10 mouse cellular contexts compared by ENCODE assay signal in the genomic region with DNA sequence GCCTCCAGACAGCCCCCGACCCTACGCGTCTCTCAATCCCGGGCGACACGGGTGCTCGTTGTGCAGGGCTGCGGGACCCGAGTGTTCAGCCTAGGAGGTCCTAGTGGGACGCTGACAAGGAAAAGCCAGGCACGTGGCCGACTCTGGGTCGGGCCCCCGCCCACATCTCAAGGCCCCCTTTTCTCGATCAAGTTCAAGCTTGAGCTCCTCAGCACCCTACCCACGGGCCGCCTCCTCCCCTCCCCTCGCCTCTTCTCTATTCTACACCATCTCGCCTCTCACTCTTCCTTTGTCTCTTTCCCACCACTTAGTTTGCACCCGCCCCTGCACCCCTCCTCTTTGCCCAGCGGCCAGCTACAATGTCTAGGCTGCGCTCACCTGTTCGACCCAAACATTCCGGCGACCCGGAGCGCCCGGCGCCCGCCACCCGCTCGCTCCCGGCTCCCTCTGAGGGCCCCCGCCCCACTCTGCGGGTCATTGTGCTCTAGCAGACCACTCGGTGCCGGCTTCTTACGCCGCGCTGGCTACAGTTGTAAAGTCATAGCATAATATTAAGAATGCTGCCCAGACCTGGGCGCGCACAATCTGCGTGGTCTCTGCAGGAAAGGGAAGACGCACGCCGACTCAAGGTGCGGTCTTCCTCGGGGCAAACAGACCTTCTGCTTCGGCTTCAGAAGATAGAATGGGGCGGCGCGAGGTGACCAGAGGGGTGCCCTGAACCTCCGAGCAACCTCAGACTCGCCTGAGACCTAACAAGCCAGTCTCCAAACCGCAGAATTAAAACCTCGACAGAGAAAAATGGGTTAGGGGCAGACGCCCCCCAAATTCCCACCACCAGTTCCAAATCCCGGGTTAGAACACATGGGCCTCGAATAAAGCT. TPM values are rescaled to one million over a fixed set of nuclear protein-coding genes. Genes with fewer than 3 reads are reported as not detected.
DNase-seq lines count a peak whose midpoint lies in the region; ATAC-seq and TF ChIP-seq lines count a peak whose summit lies in the region.
"Had no signal": no experiment of that assay in that cellular context is flagged by ENCODE, and none has a peak within 500 bp of the region (broad histone marks: within the 10 kb centered on the region; RNA-seq: fewer than 3 reads in every experiment).

No protein-coding gene starts in this region.

- H3K4me2 ChIP-seq in forebrain, embryonic 12.5 days: peak overlapping the region; percentile 85
- H3K4me2 ChIP-seq in kidney, embryonic 14.5 days (replicated peaks; ENCODE audit: low read depth, low read length): peak overlapping the region; percentile 85
- peak overlapping the region; percentile 99 for H3K4me2 ChIP-seq in stomach, postnatal 0 days (replicated peaks; ENCODE audit: low read depth)

- POLR2A ChIA-PET in Patski (lab: Charles Lee): interaction anchor here (0.7 to 2.0 kb wide), 7 partner anchors 10 to 98 kb away, joined by 3 to 7 read pairs (median 4); no protein-coding TSS in a partner anchor

- CTCF ChIA-PET in Patski (lab: Charles Lee): interaction anchor here (0.7 to 1.8 kb wide), 7 partner anchors 24 to 141 kb away, joined by 3 to 6 read pairs (median 3); no protein-coding TSS in a partner anchor

- no peaks in the 10 kb centered on the region for H3K27me3 ChIP-seq in Patski
- H3K27me3 ChIP-seq in forebrain, embryonic 12.5 days: peaks cover 9% of the 10 kb centered on the region; the same call in 1 of the 2 replicates
- no peaks in the 10 kb centered on the region for H3K27me3 ChIP-seq in kidney, embryonic 14.5 days (ENCODE audit: control insufficient read depth, insufficient read depth, low read length)
- no peaks in the 10 kb centered on the region for H3K27me3 ChIP-seq in stomach, postnatal 0 days (ENCODE audit: control insufficient read depth, insufficient read depth, low read length)

- ATAC-seq in Patski: peak; percentile 11
- ATAC-seq in forebrain, embryonic 12.5 days (ENCODE audit: low FRiP score): peak; percentile 60
- peak; percentile 58 for ATAC-seq in kidney, embryonic 14.5 days (ENCODE audit: low FRiP score, low TSS enrichment)
- ATAC-seq in megakaryocyte-erythroid progenitor cell, adult 5-6 weeks (replicated peaks; ENCODE audit: low FRiP score, low TSS enrichment, poor library complexity, severe bottlenecking): 0 out of 2 replicates have a peak, but pooled peaks have one; percentile 14
- ATAC-seq in stomach, postnatal 0 days (ENCODE audit: low FRiP score, low TSS enrichment): no peak; the same call in 1 of the 2 replicates
- ATAC-seq in activated CD4-positive, CD25-positive, alpha-beta regulatory T cell, adult 4 months: no peak

- no peak for TF ChIP-seq CTCF in Patski (IDR thresholded peaks at IDR 0.05)
- TF ChIP-seq CTCF in stomach, postnatal 0 days (IDR thresholded peaks at IDR 0.05; ENCODE audit: low read depth): no peak

- H3K27ac ChIP-seq in forebrain, embryonic 12.5 days: peak overlapping the region; percentile 96
- H3K27ac ChIP-seq in kidney, embryonic 14.5 days (ENCODE audit: low read depth, low read length): peak overlapping the region; percentile 92
- H3K27ac ChIP-seq in stomach, postnatal 0 days (replicated peaks): peak overlapping the region; percentile 91

- no peak for TF ChIP-seq EP300 in stomach, postnatal 0 days (optimal IDR thresholded peaks at IDR 0.05)

- H3K4me3 ChIP-seq in forebrain, embryonic 12.5 days (replicated peaks): peak overlapping the region; percentile 88
- peak overlapping the region; percentile 93 for H3K4me3 ChIP-seq in kidney, embryonic 14.5 days (ENCODE audit: low read length)
- H3K4me3 ChIP-seq in stomach, postnatal 0 days (ENCODE audit: low read depth, low read length): peak overlapping the region; percentile 87

- H3K9me3 ChIP-seq in forebrain, embryonic 12.5 days: no peaks in the 10 kb centered on the region
- H3K9me3 ChIP-seq in kidney, embryonic 14.5 days (ENCODE audit: control insufficient read depth, low read length): no peaks in the 10 kb centered on the region
- no peaks in the 10 kb centered on the region for H3K9me3 ChIP-seq in stomach, postnatal 0 days (ENCODE audit: control insufficient read depth, low read length)

- under 1% methylated on average over 59 of the region's 59 CpGs for WGBS in forebrain, embryonic 12.5 days
- WGBS in kidney, embryonic 14.5 days: under 1% methylated on average over 59 of the region's 59 CpGs
- under 1% methylated on average over 59 of the region's 59 CpGs for WGBS in stomach, postnatal 0 days

- in situ Hi-C loops in Patski (cut with MboI; ENCODE audit: low pct_unique_long_range_greater_than_20kb): no loop called here

- no peaks in the 10 kb centered on the region for H3K36me3 ChIP-seq in forebrain, embryonic 12.5 days (replicated peaks)
- H3K36me3 ChIP-seq in kidney, embryonic 14.5 days (ENCODE audit: control insufficient read depth, insufficient read depth, low read length): no peaks in the 10 kb centered on the region
- H3K36me3 ChIP-seq in stomach, postnatal 0 days (ENCODE audit: control insufficient read depth, insufficient read depth, low read length): no peaks in the 10 kb centered on the region

- DNase-seq in kidney, adult 18-20 months: peak; percentile 49
- no peak for DNase-seq in kidney, adult 9 months
- DNase-seq in Patski (ENCODE audit: low read depth, low spot score): no peak
- DNase-seq in stomach, postnatal 0 days (ENCODE audit: low spot score): peak; percentile 45

- H3K4me1 ChIP-seq in forebrain, embryonic 12.5 days: peaks cover 46% of the 10 kb centered on the region
- H3K4me1 ChIP-seq in kidney, embryonic 14.5 days (ENCODE audit: control insufficient read depth, insufficient read depth, low read length): peaks cover 34% of the 10 kb centered on the region
- peaks cover 7% of the 10 kb centered on the region; the same call in 1 of the 2 replicates for H3K4me1 ChIP-seq in stomach, postnatal 0 days (replicated peaks; ENCODE audit: control insufficient read depth, insufficient read depth)

- H3K9ac ChIP-seq in forebrain, embryonic 12.5 days: peak overlapping the region; percentile 93
- peak overlapping the region; percentile 84 for H3K9ac ChIP-seq in kidney, embryonic 14.5 days (ENCODE audit: low read depth, low read length)
- peak overlapping the region; percentile 56 for H3K9ac ChIP-seq in stomach, postnatal 0 days (ENCODE audit: low read length)

RNA-seq across cellular contexts. Expression of gene 4930404H24Rik, which starts 47.2 kb away (rescaled TPM):
- polyA plus RNA-seq in Patski (2021): not detected
- polyA plus RNA-seq in forebrain, embryonic 12.5 days (2016; fragmentation: Nextera tagmentation; extraction: Ambion mirVana): not detected in 2 replicates
- not detected in 2 replicates for polyA plus RNA-seq in kidney, embryonic 14.5 days (2014; fragmentation: Nextera tagmentation; extraction: Ambion mirVana)
- not detected in 2 replicates for total RNA-seq in megakaryocyte-erythroid progenitor cell, adult 5-6 weeks (2014; fragmentation: Nextera tagmentation)
- not detected in 2 replicates for total RNA-seq in megakaryocyte-erythroid progenitor cell, adult 5-6 weeks (2017)
- not detected in 2 replicates for polyA plus RNA-seq in stomach, postnatal 0 days (2015; fragmentation: Nextera tagmentation; extraction: Ambion mirVana)
- polyA plus RNA-seq in activated CD4-positive, CD25-positive, alpha-beta regulatory T cell, adult 4 months (2017; shearing (Covaris generic)): not detected
- total RNA-seq: adrenal gland, adult 18-20 months; left cerebral cortex, postnatal 10 days had no signal

Comparison
In these comparisons a context has a peak if more than half of its experiments do, and no peak if none do; other contexts are left out.
1. DNase-seq: peak in kidney, adult 18-20 months (single experiment) and stomach, postnatal 0 days (single experiment); none in kidney, adult 9 months (single experiment) and Patski (single experiment).
2. ATAC-seq: peak in Patski (single experiment), forebrain, embryonic 12.5 days (single experiment), kidney, embryonic 14.5 days (single experiment) and megakaryocyte-erythroid progenitor cell, adult 5-6 weeks (single experiment); none in stomach, postnatal 0 days (single experiment) and activated CD4-positive, CD25-positive, alpha-beta regulatory T cell, adult 4 months (single experiment).
3. Peak in every context shown above with its lines, with median percentiles within 50 percentile points of each other: H3K27ac ChIP-seq, H3K4me2 ChIP-seq, H3K4me3 ChIP-seq and H3K9ac ChIP-seq.